Mouse (Mus musculus): ENCODE results near the gene Pold1.

DNA sequence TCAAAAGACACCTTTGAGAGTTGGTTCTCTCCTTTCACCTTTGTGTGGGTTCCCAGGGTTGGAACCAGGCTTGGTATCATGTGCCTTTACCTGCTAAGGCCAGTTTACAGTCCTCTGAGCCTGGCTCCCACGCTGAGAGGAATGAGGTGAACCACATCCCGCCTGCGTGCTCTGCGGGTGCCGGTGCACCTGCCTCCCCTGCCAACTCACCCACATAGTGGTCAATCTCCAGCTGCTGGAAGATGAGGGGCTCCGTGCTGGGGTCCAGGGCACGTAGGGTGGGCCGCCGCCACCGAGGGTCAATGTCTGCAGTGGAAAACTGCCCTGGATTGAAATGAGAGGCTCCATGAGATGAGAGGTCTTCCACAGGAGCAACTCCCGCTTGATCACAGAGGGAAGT lies 6.1 kb downstream of the Pold1 start:
- TF ChIP-seq GATA1 (IDR thresholded peaks at IDR 0.05; ENCODE audit: borderline replicate concordance, low read length), result no peak
- no peak for TF ChIP-seq CTCF (IDR thresholded peaks at IDR 0.05; ENCODE audit: low read depth, low read length)
- TF ChIP-seq TAL1 (conservative IDR thresholded peaks at IDR 0.05; ENCODE audit: low read depth, low read length), result no peak
